Mouse (Mus musculus) heart, postnatal 36 days (tissue): Measurements from ENCODE around the gene Arhgap15. TPM values are rescaled to one million over a fixed set of nuclear protein-coding genes. Genes with fewer than 3 reads are reported as not detected.

Source experiments
- DNase-seq, 2 experiments: peaks; one replicate each; pipeline ENCODE4 v3.0.0; 2021 to 2022
- intact Hi-C: fragments of 180-260 bp; cut with DNase I; formaldehyde crosslinking; loops from one replicate; pipeline ENCODE4 v1.15.1; 2025
- total RNA-seq, 2 experiments: library from RNA; stranded (reverse); gene quantifications; 2 replicates each; pipeline ENCODE4 v1.2.3; 2021

Arhgap15 gene
- total RNA-seq, 2 experiments from 2014 or later: 0.86 to 0.92 TPM

- no peak for DNase-seq
- intact Hi-C loops: no loop called here
Measured at GRCm38 (mm10) chr2:44257946-44258345, 509.3 kb downstream of the Arhgap15 start.

- DNase-seq: no peak
- intact Hi-C loops: no loop called here
Measured at GRCm38 (mm10) chr2:44271455-44272346, 523.1 kb downstream of the Arhgap15 start.

- no peak for DNase-seq
- intact Hi-C loops: no loop called here
Measured at GRCm38 (mm10) chr2:44272606-44273005, 524.0 kb downstream of the Arhgap15 start.

GRCm38 (mm10) chr2:44274425-44274824, 525.8 kb downstream of the Arhgap15 start:
- intact Hi-C loops: no loop called here
- no peak for DNase-seq

GRCm38 (mm10) chr2:44286181-44286719, 537.6 kb downstream of the Arhgap15 start:
- no peak for DNase-seq
- intact Hi-C loops: no loop called here

DNA sequence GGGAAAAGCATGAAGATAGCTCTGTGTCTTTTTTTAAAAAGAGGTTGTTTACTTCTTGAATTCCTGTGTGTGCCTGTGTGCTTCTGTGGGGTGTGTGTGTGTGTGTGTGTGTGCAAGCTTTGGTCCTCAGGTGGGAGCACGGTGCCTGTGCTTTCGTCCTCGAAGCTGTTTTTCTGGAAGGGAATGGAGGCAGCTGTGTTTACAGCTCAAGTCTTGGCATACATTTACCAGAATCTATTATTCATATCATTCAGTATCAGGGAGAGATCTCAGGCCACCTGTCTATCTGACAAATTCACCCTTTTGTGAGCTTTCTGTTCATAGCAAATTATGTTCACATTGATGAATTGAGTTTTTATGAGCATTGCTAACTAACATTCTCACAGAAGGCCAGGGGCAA, 550.5 kb downstream of the Arhgap15 start:
- intact Hi-C loops: no loop called here
- DNase-seq: no peak

DNA sequence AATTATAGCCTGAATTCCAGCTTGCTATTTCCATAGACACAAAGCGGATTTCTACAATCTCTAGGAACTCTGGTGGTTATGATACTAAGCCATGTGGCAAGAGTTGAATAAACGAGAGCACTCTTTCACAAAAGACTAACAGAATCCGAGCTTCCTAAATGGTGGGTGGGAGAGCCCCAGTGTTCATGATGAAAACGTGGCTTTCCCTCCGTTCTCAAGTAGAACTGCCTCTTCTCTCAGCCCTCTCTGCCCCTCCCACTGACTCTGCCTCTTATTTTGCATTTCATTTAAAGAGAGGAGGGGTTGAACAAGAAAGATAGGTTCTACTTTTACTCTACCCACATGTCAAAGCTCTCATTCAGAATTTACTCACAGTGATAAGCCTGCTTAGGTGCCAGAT, 551.3 kb downstream of the Arhgap15 start:
- no peak for DNase-seq
- intact Hi-C loops: no loop called here

DNA sequence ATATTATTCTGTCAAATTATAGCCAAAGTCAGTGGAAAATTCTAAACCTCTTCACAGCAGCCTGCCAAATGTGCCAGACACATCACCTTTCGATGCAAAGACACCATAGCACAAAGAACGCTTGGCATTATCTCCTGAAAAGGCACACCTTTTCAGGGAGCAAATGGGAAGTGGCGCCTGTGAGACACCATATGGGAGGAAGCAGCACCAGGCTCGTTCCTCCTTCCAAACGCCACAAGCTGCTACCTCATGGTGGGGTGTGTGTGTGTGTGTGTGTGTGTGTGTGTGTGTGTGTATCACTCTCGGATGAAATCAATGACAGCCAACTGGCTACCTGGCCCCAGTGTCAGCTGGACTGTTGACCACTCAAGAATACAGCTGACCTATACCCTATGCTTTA, 551.8 kb downstream of the Arhgap15 start:
- no peak for DNase-seq
- intact Hi-C loops: no loop called here

- DNase-seq: no peak
- intact Hi-C loops: no loop called here
Measured at GRCm38 (mm10) chr2:44304261-44304970, 555.8 kb downstream of the Arhgap15 start.

DNA sequence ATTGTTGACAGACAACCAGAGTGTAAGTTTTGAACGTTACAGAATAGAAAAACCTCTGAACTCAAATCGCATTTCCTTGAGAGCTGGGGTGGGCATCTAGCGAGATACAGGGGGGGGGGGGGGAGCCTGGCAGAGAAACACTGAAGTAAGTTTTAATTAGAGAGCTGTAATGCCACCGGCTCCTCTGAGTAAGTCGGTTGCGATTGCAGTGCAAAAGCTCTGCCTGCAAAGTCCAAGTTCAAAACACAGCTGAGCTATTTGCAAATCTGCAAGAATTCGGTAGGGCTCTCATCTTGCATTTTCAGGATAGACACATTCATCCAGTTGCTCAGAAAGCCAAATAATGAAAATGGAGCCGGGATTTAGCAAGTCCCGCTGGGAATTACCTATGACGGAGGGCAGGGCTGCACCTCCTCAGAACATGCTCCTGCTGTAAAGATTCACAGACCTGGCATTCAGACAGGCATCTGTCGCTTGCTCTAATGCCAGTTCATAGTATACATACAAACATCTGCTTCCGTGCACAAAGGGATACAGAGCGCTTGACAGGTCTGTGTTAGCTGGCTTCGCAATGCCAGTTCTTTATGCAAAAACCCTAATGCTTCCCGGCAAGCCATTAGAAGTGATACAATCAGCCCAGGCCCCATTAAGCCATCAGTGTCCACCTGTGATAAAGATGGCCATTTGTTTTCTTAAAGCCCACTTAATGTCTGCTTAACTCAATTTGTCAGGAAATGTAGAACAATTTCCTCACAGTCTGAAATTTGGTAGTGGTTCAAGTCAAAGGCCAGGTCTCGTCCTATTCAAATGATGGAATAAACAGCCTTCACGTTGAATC, 556.6 kb downstream of the Arhgap15 start:
- intact Hi-C loops: no loop called here
- DNase-seq: no peak

DNA sequence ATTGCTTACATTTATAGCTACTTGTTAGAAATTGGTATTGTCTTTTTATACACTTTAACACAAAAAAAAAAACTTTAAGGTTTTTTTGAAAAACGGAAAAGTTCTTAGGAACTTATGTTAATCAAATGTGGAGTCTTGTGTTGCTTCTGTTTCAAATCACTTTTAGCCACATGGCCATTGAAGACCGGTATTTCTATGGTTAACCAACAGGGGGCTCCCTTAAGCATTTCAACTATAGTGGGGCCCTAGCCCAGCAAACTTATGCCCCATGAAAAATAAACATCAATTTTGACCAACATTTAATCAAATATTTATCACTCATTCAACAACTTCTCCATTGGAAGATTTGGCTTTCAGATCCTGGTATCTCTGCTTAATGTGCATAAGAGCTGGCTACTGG, 557.5 kb downstream of the Arhgap15 start:
- intact Hi-C loops: no loop called here
- no peak for DNase-seq

DNA sequence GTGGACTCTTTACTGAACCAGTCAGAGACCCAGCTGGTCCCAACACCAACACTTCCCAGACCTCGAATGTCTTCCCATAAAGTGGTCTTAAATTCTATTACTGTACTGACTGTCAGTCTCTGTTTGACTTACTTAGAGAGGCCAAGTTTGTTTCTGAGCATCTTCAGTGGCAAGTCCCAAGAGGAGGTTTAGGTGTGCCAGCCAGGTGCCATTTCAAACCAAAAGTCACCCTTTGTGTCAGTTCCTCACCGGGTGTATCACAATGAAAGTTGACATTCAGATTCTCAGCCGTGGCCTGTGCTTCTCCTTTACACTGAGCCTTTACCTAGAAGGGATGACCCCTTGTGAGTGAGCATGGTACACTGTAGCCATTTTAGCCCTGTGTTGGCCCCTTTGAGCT, 560.5 kb downstream of the Arhgap15 start:
- intact Hi-C loops: no loop called here
- DNase-seq: no peak

DNA sequence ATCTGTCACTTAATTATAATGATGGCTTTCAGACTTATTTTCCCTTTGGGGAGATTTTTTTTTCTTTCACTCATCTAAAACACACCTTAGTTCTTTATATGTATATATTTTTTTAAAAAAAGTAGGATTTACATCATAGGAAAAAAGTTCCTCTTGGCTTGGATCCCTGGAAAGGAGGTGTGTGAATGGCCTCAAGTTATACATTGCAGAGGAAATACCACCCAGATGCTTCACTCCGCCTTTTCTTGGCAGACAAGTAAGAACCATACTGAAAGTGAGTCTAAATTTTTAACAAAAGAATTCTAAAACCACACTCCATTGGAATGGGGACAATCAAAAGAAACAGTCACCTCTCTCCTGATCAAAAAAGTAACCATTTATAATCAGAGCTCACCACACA, 560.9 kb downstream of the Arhgap15 start:
- intact Hi-C loops: no loop called here

GRCm38 (mm10) chr2:44310095-44310748, 561.6 kb downstream of the Arhgap15 start:
- DNase-seq: no peak
- intact Hi-C loops: no loop called here

More for the DNA sequence above, 560.9 kb downstream of the Arhgap15 start:
- no peak for DNase-seq

DNA sequence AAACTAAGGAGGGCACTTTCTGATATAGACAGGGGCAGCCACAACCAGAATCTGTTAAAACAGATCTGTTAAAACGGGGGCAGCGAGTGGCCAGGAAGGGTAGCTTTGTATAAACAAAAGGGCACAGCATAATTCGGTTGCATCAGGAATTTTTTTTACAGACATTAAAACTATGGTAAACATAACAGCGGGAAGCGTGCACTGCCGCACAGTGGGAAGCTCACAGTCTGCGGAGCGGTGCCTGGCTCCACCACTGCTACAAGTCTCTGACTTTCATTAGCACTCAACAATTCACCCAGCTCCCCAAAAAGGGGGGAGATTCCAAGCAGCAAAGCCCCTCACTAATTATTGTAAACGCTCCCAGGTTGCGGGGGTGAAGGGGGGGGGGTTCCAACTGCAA, 562.6 kb downstream of the Arhgap15 start:
- DNase-seq: no peak
- intact Hi-C loops: no loop called here

GRCm38 (mm10) chr2:44313573-44313972, 564.9 kb downstream of the Arhgap15 start:
- intact Hi-C loops: no loop called here
- DNase-seq: no peak

GRCm38 (mm10) chr2:44318436-44318835, 569.8 kb downstream of the Arhgap15 start:
- no peak for DNase-seq
- intact Hi-C loops: no loop called here

- DNase-seq: no peak
- intact Hi-C loops: no loop called here
Measured at GRCm38 (mm10) chr2:44319479-44319878, 570.9 kb downstream of the Arhgap15 start.

- DNase-seq: no peak
- intact Hi-C loops: no loop called here
Measured at GRCm38 (mm10) chr2:44323813-44324212, 575.2 kb downstream of the Arhgap15 start.

- no peak for DNase-seq
Measured at GRCm38 (mm10) chr2:44333295-44333694, 584.7 kb downstream of the Arhgap15 start.

More at GRCm38 (mm10) chr2:44333295-44333694, 584.7 kb downstream of the Arhgap15 start:
- intact Hi-C loops: loop anchor here (10.0 kb wide), 1 partner anchor 242 kb away; no protein-coding TSS in a partner anchor
